Mouse (Mus musculus): ENCODE data around the gene Glod4. TPM values are rescaled to one million over a fixed set of nuclear protein-coding genes. Genes with fewer than 3 reads are reported as not detected.

Glod4 gene
- polyA plus RNA-seq, 1 experiment from 2014 or later = 122 TPM

DNA sequence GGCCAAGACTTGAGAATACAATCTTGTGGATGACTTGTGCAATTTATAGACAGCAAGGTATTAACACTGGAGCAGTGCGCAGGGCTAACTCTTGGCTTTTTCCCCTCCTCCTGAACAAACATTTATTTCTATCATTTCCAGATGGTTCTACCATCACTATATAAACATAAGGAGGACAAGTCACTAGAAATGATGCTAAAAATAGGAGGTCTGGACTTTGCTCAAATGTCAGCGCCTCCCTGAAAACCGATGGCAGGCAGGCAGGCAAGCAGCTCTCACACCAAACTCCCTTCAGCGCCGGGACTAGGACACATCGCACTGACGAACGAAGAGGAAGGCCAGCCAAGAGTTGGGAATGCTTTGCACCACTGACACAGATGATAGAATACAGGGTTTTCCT is 118.1 kb downstream of the Glod4 start:
- H3K4me1 ChIP-seq (ENCODE audit: control insufficient read depth, insufficient read depth, low read length) = peaks cover 41% of the 10 kb centered on the region
- no peaks in the 10 kb centered on the region for H3K27me3 ChIP-seq (ENCODE audit: control insufficient read depth, insufficient read depth, low read length)
- H3K9ac ChIP-seq (ENCODE audit: low read length) = peak overlapping the region; percentile 39
- 23% methylated on average over 8 of the region's 8 CpGs for WGBS
- no peaks in the 10 kb centered on the region for H3K9me3 ChIP-seq (replicated peaks; ENCODE audit: control insufficient read depth, low read length)
- H3K4me3 ChIP-seq (ENCODE audit: low read length) = no peak overlapping the region
- ATAC-seq (replicated peaks; ENCODE audit: extremely low read depth, insufficient read depth, low FRiP score) = peak; percentile 89
- H3K4me2 ChIP-seq (ENCODE audit: low read depth, low read length) = peak overlapping the region; percentile 41
- H3K27ac ChIP-seq (ENCODE audit: low read length) = peak overlapping the region; percentile 93
- peaks cover 4% of the 10 kb centered on the region; the same call in 1 of the 2 replicates for H3K36me3 ChIP-seq (ENCODE audit: control insufficient read depth, insufficient read depth)

GRCm38 (mm10) chr11:76123517-76123916 is 120.0 kb downstream of the Glod4 start:
- Histone ChIP-seq H3K4me1 (ENCODE audit: control insufficient read depth, insufficient read depth, low read length) (peaks cover 44% of the 10 kb centered on the region), H3K27me3 (ENCODE audit: control insufficient read depth, insufficient read depth, low read length) (no peaks in the 10 kb centered on the region), H3K4me3 (ENCODE audit: low read length) (no peak overlapping the region), H3K27ac (ENCODE audit: low read length) (no peak overlapping the region), H3K9me3 (replicated peaks; ENCODE audit: control insufficient read depth, low read length) (no peaks in the 10 kb centered on the region), H3K36me3 (ENCODE audit: control insufficient read depth, insufficient read depth) (peaks cover 4% of the 10 kb centered on the region; the same call in 1 of the 2 replicates), H3K9ac (ENCODE audit: low read length) (no peak overlapping the region), H3K4me2 (ENCODE audit: low read depth, low read length) (no peak overlapping the region)
- 93% methylated on average over 1 of the region's 1 CpGs for WGBS
- no peak for ATAC-seq (replicated peaks; ENCODE audit: extremely low read depth, insufficient read depth, low FRiP score)

DNA sequence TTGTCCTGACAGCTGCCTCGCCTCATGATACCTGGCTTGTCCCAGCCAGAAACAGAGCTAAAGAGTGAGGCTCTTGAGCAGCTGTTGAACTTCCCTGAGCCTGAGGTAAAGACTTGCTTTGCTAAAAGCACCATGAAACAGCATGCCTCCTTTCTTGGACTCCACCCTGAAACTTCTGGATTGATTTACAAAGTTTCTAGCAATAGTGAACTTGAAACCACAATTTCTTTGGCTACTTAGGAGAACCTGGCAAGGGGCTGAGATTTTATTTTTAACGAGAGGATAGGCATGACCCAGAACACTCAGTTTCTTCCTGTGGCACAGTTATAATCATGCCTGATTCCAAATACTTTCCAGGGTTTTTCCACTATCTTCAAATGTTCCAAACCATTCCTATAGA is 121.0 kb downstream of the Glod4 start:
- Histone ChIP-seq H3K9ac (ENCODE audit: low read length) (no peak overlapping the region), H3K27me3 (ENCODE audit: control insufficient read depth, insufficient read depth, low read length) (no peaks in the 10 kb centered on the region), H3K27ac (ENCODE audit: low read length) (no peak overlapping the region), H3K4me2 (ENCODE audit: low read depth, low read length) (no peak overlapping the region), H3K36me3 (ENCODE audit: control insufficient read depth, insufficient read depth) (peaks cover 4% of the 10 kb centered on the region; the same call in 1 of the 2 replicates), H3K4me3 (ENCODE audit: low read length) (no peak overlapping the region), H3K9me3 (replicated peaks; ENCODE audit: control insufficient read depth, low read length) (no peaks in the 10 kb centered on the region), H3K4me1 (ENCODE audit: control insufficient read depth, insufficient read depth, low read length) (peaks cover 44% of the 10 kb centered on the region)
- ATAC-seq (replicated peaks; ENCODE audit: extremely low read depth, insufficient read depth, low FRiP score) = no peak
- 79% methylated on average over 2 of the region's 2 CpGs for WGBS

DNA sequence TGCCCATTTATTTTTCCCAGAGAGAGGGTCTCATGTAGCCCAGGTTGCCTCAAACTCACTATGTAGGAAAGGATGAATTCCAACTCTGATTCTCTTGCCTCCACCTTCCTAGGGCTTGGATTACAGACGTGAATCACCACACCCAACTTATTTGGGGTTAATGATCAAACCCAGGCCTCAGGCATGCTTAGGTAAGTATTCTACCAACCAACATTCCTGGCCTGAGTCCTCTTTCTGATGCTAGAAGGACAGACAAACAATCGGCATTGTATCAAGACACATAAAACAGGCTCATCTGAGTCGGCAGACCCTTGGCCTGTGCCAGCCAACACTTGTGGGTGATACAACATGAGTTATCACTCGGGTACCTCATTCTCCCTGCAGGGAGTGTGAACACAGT is 122.4 kb downstream of the Glod4 start:
- peaks cover 40% of the 10 kb centered on the region for H3K4me1 ChIP-seq (ENCODE audit: control insufficient read depth, insufficient read depth, low read length)
- no peak overlapping the region for H3K4me2 ChIP-seq (ENCODE audit: low read depth, low read length)
- H3K4me3 ChIP-seq (ENCODE audit: low read length) = no peak overlapping the region
- H3K36me3 ChIP-seq (ENCODE audit: control insufficient read depth, insufficient read depth) = peaks cover 15% of the 10 kb centered on the region
- ATAC-seq (replicated peaks; ENCODE audit: extremely low read depth, insufficient read depth, low FRiP score) = no peak
- H3K27ac ChIP-seq (ENCODE audit: low read length) = no peak overlapping the region
- H3K27me3 ChIP-seq (ENCODE audit: control insufficient read depth, insufficient read depth, low read length) = no peaks in the 10 kb centered on the region
- 77% methylated on average over 4 of the region's 4 CpGs for WGBS
- no peak overlapping the region for H3K9ac ChIP-seq (ENCODE audit: low read length)
- no peaks in the 10 kb centered on the region for H3K9me3 ChIP-seq (replicated peaks; ENCODE audit: control insufficient read depth, low read length)

GRCm38 (mm10) chr11:76120407-76120901 is 123.1 kb downstream of the Glod4 start:
- Histone ChIP-seq H3K9me3 (replicated peaks; ENCODE audit: control insufficient read depth, low read length) (no peaks in the 10 kb centered on the region), H3K4me1 (ENCODE audit: control insufficient read depth, insufficient read depth, low read length) (peaks cover 35% of the 10 kb centered on the region), H3K4me2 (ENCODE audit: low read depth, low read length) (no peak overlapping the region), H3K9ac (ENCODE audit: low read length) (no peak overlapping the region), H3K4me3 (ENCODE audit: low read length) (no peak overlapping the region), H3K27me3 (ENCODE audit: control insufficient read depth, insufficient read depth, low read length) (no peaks in the 10 kb centered on the region), H3K27ac (ENCODE audit: low read length) (peak overlapping the region; percentile 68), H3K36me3 (ENCODE audit: control insufficient read depth, insufficient read depth) (peaks cover 16% of the 10 kb centered on the region)
- 35% methylated on average over 10 of the region's 10 CpGs for whole genome bisulfite sequencing
- ATAC-seq (replicated peaks; ENCODE audit: extremely low read depth, insufficient read depth, low FRiP score) = no peak

GRCm38 (mm10) chr11:76110416-76110815 is 133.1 kb downstream of the Glod4 start:
- Histone ChIP-seq H3K9me3 (replicated peaks; ENCODE audit: control insufficient read depth, low read length) (no peaks in the 10 kb centered on the region), H3K27ac (ENCODE audit: low read length) (no peak overlapping the region), H3K9ac (ENCODE audit: low read length) (no peak overlapping the region), H3K4me3 (ENCODE audit: low read length) (no peak overlapping the region), H3K4me1 (ENCODE audit: control insufficient read depth, insufficient read depth, low read length) (no peaks in the 10 kb centered on the region), H3K4me2 (ENCODE audit: low read depth, low read length) (no peak overlapping the region), H3K36me3 (ENCODE audit: control insufficient read depth, insufficient read depth) (no peaks in the 10 kb centered on the region), H3K27me3 (ENCODE audit: control insufficient read depth, insufficient read depth, low read length) (no peaks in the 10 kb centered on the region)
- 96% methylated on average over 3 of the region's 3 CpGs for WGBS
- ATAC-seq (replicated peaks; ENCODE audit: extremely low read depth, insufficient read depth, low FRiP score) = no peak

DNA sequence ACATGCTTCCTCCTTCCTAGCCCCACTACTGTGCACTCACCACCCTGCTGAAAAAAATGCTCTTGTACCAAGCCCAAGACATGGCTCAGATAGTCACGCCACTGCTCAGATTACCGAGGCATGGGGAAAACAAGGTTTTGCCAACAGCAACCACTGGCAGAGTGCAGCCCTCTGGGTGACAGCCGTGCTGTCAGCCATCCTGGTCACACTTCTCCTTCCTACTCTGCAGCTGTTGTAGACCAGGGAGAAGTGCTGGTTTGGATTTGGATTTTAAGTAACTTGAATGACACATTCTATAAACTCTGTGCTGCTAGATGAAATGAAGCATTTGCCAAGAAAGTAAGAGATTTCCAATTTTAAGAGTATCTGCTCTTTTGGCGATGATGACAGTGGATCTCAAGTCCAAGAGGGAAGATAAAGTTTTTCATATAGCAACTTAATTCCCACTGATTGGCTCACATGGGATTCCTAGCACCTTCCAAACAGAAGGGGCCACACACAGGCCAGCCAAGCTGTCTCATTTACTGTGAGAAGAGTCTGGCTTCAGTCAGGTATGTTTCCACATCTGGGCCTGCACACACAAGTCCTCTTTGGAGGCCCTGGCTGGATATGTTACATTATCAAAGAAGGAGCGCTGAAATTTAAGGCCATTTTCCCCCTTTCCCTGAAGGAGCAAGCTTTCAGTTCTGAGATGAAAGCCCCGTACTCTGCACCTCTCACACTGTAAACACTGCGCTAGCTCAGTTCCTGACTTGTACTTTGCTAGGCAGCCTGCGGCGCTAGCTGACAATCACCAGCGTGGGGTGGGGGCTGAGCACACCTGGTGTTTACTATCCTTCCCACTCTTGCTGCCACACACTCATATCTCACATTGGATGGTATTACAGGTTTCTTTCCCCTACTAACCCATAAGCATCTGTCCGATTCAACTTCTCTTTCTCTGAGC is 136.7 kb downstream of the Glod4 start:
- no peak overlapping the region for H3K4me3 ChIP-seq (ENCODE audit: low read length)
- 68% methylated on average over 11 of the region's 11 CpGs for WGBS
- H3K27ac ChIP-seq (ENCODE audit: low read length) = peak overlapping the region; percentile 41; the same call in 1 of the 2 replicates
- no peaks in the 10 kb centered on the region for H3K36me3 ChIP-seq (ENCODE audit: control insufficient read depth, insufficient read depth)
- no peaks in the 10 kb centered on the region for H3K9me3 ChIP-seq (replicated peaks; ENCODE audit: control insufficient read depth, low read length)
- H3K4me1 ChIP-seq (ENCODE audit: control insufficient read depth, insufficient read depth, low read length) = no peaks in the 10 kb centered on the region
- ATAC-seq (replicated peaks; ENCODE audit: extremely low read depth, insufficient read depth, low FRiP score) = no peak
- no peak overlapping the region for H3K9ac ChIP-seq (ENCODE audit: low read length)
- no peak overlapping the region for H3K4me2 ChIP-seq (ENCODE audit: low read depth, low read length)
- no peaks in the 10 kb centered on the region for H3K27me3 ChIP-seq (ENCODE audit: control insufficient read depth, insufficient read depth, low read length)

DNA sequence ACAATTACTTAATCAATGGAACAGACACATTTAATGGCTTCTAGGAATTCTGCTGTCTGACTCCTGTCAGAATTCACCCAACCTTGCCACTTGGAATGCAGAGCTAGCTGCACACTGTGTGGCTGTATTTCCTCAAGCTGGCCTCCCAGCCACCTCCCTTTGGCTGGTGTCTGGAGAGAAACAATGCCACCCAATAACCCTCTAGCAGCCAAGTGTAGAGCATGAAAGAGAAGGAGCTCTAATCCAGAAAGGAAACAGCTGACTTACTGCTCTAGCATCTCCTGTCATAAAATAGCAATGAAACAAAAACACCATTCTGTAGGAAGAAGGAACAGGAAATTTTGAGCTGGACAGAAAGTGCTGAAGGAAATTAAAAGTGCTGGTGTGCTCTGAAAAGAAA is 142.4 kb downstream of the Glod4 start:
- H3K4me2 ChIP-seq (ENCODE audit: low read depth, low read length) = no peak overlapping the region
- H3K36me3 ChIP-seq (ENCODE audit: control insufficient read depth, insufficient read depth) = no peaks in the 10 kb centered on the region; the same call in 1 of the 2 replicates
- no peak; the same call in 1 of the 2 replicates for ATAC-seq (replicated peaks; ENCODE audit: extremely low read depth, insufficient read depth, low FRiP score)
- peaks cover 2% of the 10 kb centered on the region for H3K4me1 ChIP-seq (ENCODE audit: control insufficient read depth, insufficient read depth, low read length)
- H3K9ac ChIP-seq (ENCODE audit: low read length) = no peak overlapping the region
- H3K27me3 ChIP-seq (ENCODE audit: control insufficient read depth, insufficient read depth, low read length) = no peaks in the 10 kb centered on the region
- H3K27ac ChIP-seq (ENCODE audit: low read length) = peak overlapping the region; percentile 41; the same call in 1 of the 2 replicates
- H3K4me3 ChIP-seq (ENCODE audit: low read length) = no peak overlapping the region
- H3K9me3 ChIP-seq (replicated peaks; ENCODE audit: control insufficient read depth, low read length) = no peaks in the 10 kb centered on the region
